Mouse (Mus musculus) kidney, adult 18-20 months (tissue): ENCODE measurements around the gene Pnkp.
A peak's percentile ranks its signal among the peaks of the same experiment; 100 is the strongest.

ENCODE experiments used
- DNase-seq: peaks from one replicate; pipeline ENCODE4 v3.0.0; 2021

The Pnkp gene

GRCm38 (mm10) chr7:44857042-44857552 is at the start of gene Pnkp:
Gene Pnkp, plus strand, starts transcription at chr7:44857139.
- peak; percentile 87 for DNase-seq

- no peak for DNase-seq
Measured at GRCm38 (mm10) chr7:44808927-44809326, 48.0 kb upstream of the Pnkp start.

GRCm38 (mm10) chr7:44809466-44809865 is 47.5 kb upstream of the Pnkp start:
- DNase-seq, result no peak

- DNase-seq, result no peak
Measured at GRCm38 (mm10) chr7:44810365-44810764, 46.6 kb upstream of the Pnkp start.

GRCm38 (mm10) chr7:44810819-44811557 is 46.0 kb upstream of the Pnkp start:
- no peak for DNase-seq

GRCm38 (mm10) chr7:44812651-44813325 is 44.2 kb upstream of the Pnkp start:
- no peak for DNase-seq

GRCm38 (mm10) chr7:44813985-44814384 is 43.0 kb upstream of the Pnkp start:
- DNase-seq, result no peak

GRCm38 (mm10) chr7:44814423-44814822 is 42.5 kb upstream of the Pnkp start:
- no peak for DNase-seq

- DNase-seq, result no peak
Measured at GRCm38 (mm10) chr7:44814952-44815553, 41.9 kb upstream of the Pnkp start.

GRCm38 (mm10) chr7:44815721-44816469 is 41.0 kb upstream of the Pnkp start, which contains the start of the genes Nup62 and Il4i1:
Gene Nup62, plus strand, starts transcription at chr7:44816088.
Gene Il4i1, plus strand, starts transcription at chr7:44816387.
- DNase-seq, result peak; percentile 99

- no peak for DNase-seq
Measured at GRCm38 (mm10) chr7:44816470-44817021, 40.4 kb upstream of the Pnkp start, which contains the start of gene Atf5. Gene Atf5, minus strand, starts transcription at chr7:44816658.

GRCm38 (mm10) chr7:44817441-44817840 is 39.5 kb upstream of the Pnkp start:
- no peak for DNase-seq

- no peak for DNase-seq
Measured at GRCm38 (mm10) chr7:44818164-44818563, 38.8 kb upstream of the Pnkp start.

GRCm38 (mm10) chr7:44818751-44819235 is 38.1 kb upstream of the Pnkp start:
- DNase-seq, result no peak

- no peak for DNase-seq
Measured at GRCm38 (mm10) chr7:44819391-44819790, 37.5 kb upstream of the Pnkp start.

- no peak for DNase-seq
Measured at GRCm38 (mm10) chr7:44819863-44820262, 37.1 kb upstream of the Pnkp start.

GRCm38 (mm10) chr7:44820525-44820924 is 36.4 kb upstream of the Pnkp start:
- DNase-seq, result no peak

- DNase-seq, result no peak
Measured at GRCm38 (mm10) chr7:44821666-44822448, 35.1 kb upstream of the Pnkp start.

GRCm38 (mm10) chr7:44823409-44823808 is 33.5 kb upstream of the Pnkp start:
- DNase-seq, result no peak

GRCm38 (mm10) chr7:44824872-44825271 is 32.1 kb upstream of the Pnkp start:
- peak; percentile 79 for DNase-seq

GRCm38 (mm10) chr7:44826771-44827170 is 30.2 kb upstream of the Pnkp start:
- no peak for DNase-seq
